Mouse (Mus musculus): Measurements from ENCODE around the gene Baz2a. TPM values are rescaled to one million over a fixed set of nuclear protein-coding genes. Genes with fewer than 3 reads are reported as not detected.
"Not testable (repeated sequence)": the region's sequence is repeated elsewhere in the genome, so short reads cannot be mapped to it uniquely, and the experiment has no call there.

The Baz2a gene
- polyA plus RNA-seq, 1 experiment from 2014 or later: 14.0 TPM

DNA sequence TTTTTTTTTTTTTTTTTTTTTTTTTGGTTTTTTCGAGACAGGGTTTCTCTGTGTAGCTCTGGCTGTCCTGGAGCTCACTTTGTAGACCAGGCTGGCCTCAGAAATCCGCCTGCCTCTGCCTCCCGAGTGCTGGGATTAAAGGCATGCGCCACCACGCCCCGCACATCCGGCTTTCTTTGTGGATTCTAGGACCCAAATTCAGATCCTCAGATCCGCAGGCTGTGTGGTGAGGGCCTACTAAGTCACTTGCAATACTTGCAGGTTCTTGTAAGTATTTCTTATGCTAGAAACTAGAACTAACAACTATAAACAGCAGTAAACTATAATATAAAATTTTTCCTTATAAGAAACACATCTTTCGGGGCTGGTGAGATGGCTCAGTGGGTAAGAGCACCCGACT, 80.0 kb downstream of the Baz2a start:
- not testable (repeated sequence) for ATAC-seq (ENCODE audit: low FRiP score); H3K9ac ChIP-seq; H3K4me2 ChIP-seq; H3K36me3 ChIP-seq (replicated peaks); H3K9me3 ChIP-seq; H3K27ac ChIP-seq; H3K27me3 ChIP-seq; H3K4me3 ChIP-seq (replicated peaks)
- 95% methylated on average over 10 of the region's 10 CpGs for whole genome bisulfite sequencing
- peaks cover 19% of the 10 kb centered on the region for H3K4me1 ChIP-seq

DNA sequence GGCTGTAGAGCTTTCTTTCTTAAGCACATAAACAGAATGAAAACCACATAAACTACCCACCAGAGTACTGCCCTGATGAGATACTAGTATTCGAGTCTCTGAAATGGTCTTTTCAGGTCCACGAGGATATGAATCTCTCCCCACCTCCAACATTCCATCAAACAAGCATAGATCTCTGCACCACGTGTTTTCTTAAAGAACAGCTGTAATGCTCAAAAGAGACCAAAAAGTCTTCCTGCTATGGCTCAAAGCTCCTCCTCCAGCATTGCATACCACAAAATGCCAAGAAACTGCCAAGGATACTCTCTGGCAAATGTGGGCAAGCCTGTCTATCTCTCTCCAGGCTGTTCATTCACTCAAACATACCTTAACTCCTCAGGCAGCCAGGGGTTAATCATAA, 83.9 kb downstream of the Baz2a start:
- H3K27me3 ChIP-seq: no peaks in the 10 kb centered on the region
- peak overlapping the region; percentile 72; the same call in 1 of the 2 replicates for H3K9ac ChIP-seq
- H3K4me1 ChIP-seq: peaks cover 25% of the 10 kb centered on the region
- H3K36me3 ChIP-seq (replicated peaks): no peaks in the 10 kb centered on the region
- no peak for ATAC-seq (ENCODE audit: low FRiP score)
- H3K4me3 ChIP-seq (replicated peaks): peak overlapping the region; percentile 54
- peak overlapping the region; percentile 54; the same call in 1 of the 2 replicates for H3K27ac ChIP-seq
- H3K4me2 ChIP-seq: peak overlapping the region; percentile 59
- H3K9me3 ChIP-seq: no peaks in the 10 kb centered on the region
- 24% methylated on average over 3 of the region's 3 CpGs for WGBS

DNA sequence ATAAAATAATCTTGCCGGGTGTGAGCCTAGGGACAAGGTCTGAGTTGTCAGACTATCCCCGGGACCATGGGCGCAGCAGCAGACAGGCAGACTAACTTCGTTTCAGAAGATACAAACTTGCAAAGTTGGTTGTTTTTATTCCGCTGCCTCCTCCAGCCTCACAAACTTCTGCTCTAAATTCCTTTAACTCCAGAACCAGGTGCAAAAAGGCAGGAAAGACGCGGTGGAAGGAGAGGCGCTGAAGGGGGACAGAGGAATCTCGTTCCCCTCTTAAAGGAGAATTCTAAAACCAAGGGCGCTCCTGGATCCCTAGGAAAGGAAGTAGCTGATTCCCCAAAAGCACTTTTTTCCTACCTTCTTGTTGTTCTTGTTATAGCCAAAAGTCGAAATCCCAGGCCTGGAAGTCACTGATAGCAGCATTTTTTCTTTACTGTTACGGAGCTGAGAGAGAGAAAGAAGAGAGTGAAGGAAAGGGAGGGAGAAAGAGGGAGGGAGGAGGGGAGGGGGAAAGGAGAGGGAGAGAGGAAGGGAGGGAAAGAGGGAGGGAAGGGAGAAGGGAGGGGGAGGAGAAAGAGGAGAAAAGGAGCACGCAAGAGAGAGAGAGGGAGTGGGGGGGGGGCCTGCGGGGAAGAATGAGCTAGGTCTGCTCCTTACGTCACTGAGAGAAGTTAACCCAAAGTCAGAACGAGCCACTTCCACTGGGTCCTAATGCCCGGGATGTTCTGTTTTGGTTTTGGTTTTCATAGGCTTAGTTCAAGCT, 84.8 kb downstream of the Baz2a start:
- peak overlapping the region; percentile 59 for H3K4me2 ChIP-seq
- WGBS: 0% methylated on average over 17 of the region's 17 CpGs
- peaks cover 25% of the 10 kb centered on the region for H3K4me1 ChIP-seq
- H3K9ac ChIP-seq: peak overlapping the region; percentile 72
- no peaks in the 10 kb centered on the region for H3K36me3 ChIP-seq (replicated peaks)
- ATAC-seq (ENCODE audit: low FRiP score): peak; percentile 83
- H3K4me3 ChIP-seq (replicated peaks): peak overlapping the region; percentile 54
- H3K27me3 ChIP-seq: no peaks in the 10 kb centered on the region
- no peaks in the 10 kb centered on the region for H3K9me3 ChIP-seq
- H3K27ac ChIP-seq: peak overlapping the region; percentile 54

GRCm38 (mm10) chr10:128177316-128177715, 85.9 kb downstream of the Baz2a start:
- H3K27ac ChIP-seq: no peak overlapping the region
- H3K36me3 ChIP-seq (replicated peaks): no peaks in the 10 kb centered on the region
- no peak overlapping the region for H3K4me2 ChIP-seq
- H3K4me3 ChIP-seq (replicated peaks): no peak overlapping the region
- 89% methylated on average over 4 of the region's 4 CpGs for WGBS
- no peaks in the 10 kb centered on the region for H3K9me3 ChIP-seq
- H3K27me3 ChIP-seq: no peaks in the 10 kb centered on the region
- peaks cover 25% of the 10 kb centered on the region for H3K4me1 ChIP-seq
- H3K9ac ChIP-seq: no peak overlapping the region
- ATAC-seq (ENCODE audit: low FRiP score): no peak

MicroRNA genes within 50 kb of the gene (microRNA counts, 519-probe panel; counts per million panel counts)
- microRNA mmu-miR-677: not detected

Small RNA genes lying within 50 kb of the gene (microRNA-seq; reads per million reads assigned to microRNA genes)
- 21.1 reads per million, percentile 35 among the genes with 10 or more reads in this experiment for gene Mir677

Other genes starting within 250 kb of the Baz2a start
- gene Rdh19, start 241.6 kb upstream of the Baz2a start, polyA plus RNA-seq (2016; fragmentation: Nextera tagmentation; extraction: Ambion mirVana): not detected in 2 replicates
- gene Rdh16f2, start 225.1 kb upstream of the Baz2a start, polyA plus RNA-seq (2016; fragmentation: Nextera tagmentation; extraction: Ambion mirVana): not detected in 2 replicates
- not detected in 2 replicates for gene Rdh7, start 202.8 kb upstream of the Baz2a start, polyA plus RNA-seq (2016; fragmentation: Nextera tagmentation; extraction: Ambion mirVana)
- gene Sdr9c7, start 193.1 kb upstream of the Baz2a start, polyA plus RNA-seq (2016; fragmentation: Nextera tagmentation; extraction: Ambion mirVana): not detected in 2 replicates
- gene Hsd17b6, start 84.0 kb upstream of the Baz2a start, polyA plus RNA-seq (2016; fragmentation: Nextera tagmentation; extraction: Ambion mirVana): not detected in 2 replicates
- 100 and 102 TPM in 2 replicates for gene Prim1, start 76.4 kb upstream of the Baz2a start, polyA plus RNA-seq (2016; fragmentation: Nextera tagmentation; extraction: Ambion mirVana)
- gene Naca, start 56.0 kb upstream of the Baz2a start, polyA plus RNA-seq (2016; fragmentation: Nextera tagmentation; extraction: Ambion mirVana): 758 and 799 TPM in 2 replicates
- gene Ptges3, start 32.6 kb upstream of the Baz2a start, polyA plus RNA-seq (2016; fragmentation: Nextera tagmentation; extraction: Ambion mirVana): 611 and 642 TPM in 2 replicates
- gene Atp5b, start 8.3 kb upstream of the Baz2a start, polyA plus RNA-seq (2016; fragmentation: Nextera tagmentation; extraction: Ambion mirVana): 2,091 and 2,135 TPM in 2 replicates
- 19.2 and 20.3 TPM in 2 replicates for gene Rbms2, start 88.7 kb downstream of the Baz2a start, polyA plus RNA-seq (2016; fragmentation: Nextera tagmentation; extraction: Ambion mirVana)
- 0.94 and 1.3 TPM in 2 replicates for gene Gls2, start 102.9 kb downstream of the Baz2a start, polyA plus RNA-seq (2016; fragmentation: Nextera tagmentation; extraction: Ambion mirVana)
- gene Spryd4, start 120.2 kb downstream of the Baz2a start, polyA plus RNA-seq (2016; fragmentation: Nextera tagmentation; extraction: Ambion mirVana): 21.1 and 21.8 TPM in 2 replicates
- 0.18 and 0.42 TPM in 2 replicates for gene Mip, start 134.3 kb downstream of the Baz2a start, polyA plus RNA-seq (2016; fragmentation: Nextera tagmentation; extraction: Ambion mirVana)
- 74.7 and 77.3 TPM in 2 replicates for gene Timeless, start 140.5 kb downstream of the Baz2a start, polyA plus RNA-seq (2016; fragmentation: Nextera tagmentation; extraction: Ambion mirVana)
- 0.54 and 0.87 TPM in 2 replicates for gene Apon, start 162.5 kb downstream of the Baz2a start, polyA plus RNA-seq (2016; fragmentation: Nextera tagmentation; extraction: Ambion mirVana)
- not detected in 2 replicates for gene Apof, start 177.1 kb downstream of the Baz2a start, polyA plus RNA-seq (2016; fragmentation: Nextera tagmentation; extraction: Ambion mirVana)
- 18.5 and 18.7 TPM in 2 replicates for gene Stat2, start 179.0 kb downstream of the Baz2a start, polyA plus RNA-seq (2016; fragmentation: Nextera tagmentation; extraction: Ambion mirVana)
- gene Il23a, start 207.2 kb downstream of the Baz2a start, polyA plus RNA-seq (2016; fragmentation: Nextera tagmentation; extraction: Ambion mirVana): not detected in 2 replicates
- 40.2 and 42.2 TPM in 2 replicates for gene Pan2, start 211.8 kb downstream of the Baz2a start, polyA plus RNA-seq (2016; fragmentation: Nextera tagmentation; extraction: Ambion mirVana)
- 200 and 212 TPM in 2 replicates for gene Cnpy2, start 230.9 kb downstream of the Baz2a start, polyA plus RNA-seq (2016; fragmentation: Nextera tagmentation; extraction: Ambion mirVana)
- 221 and 235 TPM in 2 replicates for gene Cs, start 246.2 kb downstream of the Baz2a start, polyA plus RNA-seq (2016; fragmentation: Nextera tagmentation; extraction: Ambion mirVana)

Data from forebrain, embryonic 12.5 days (tissue).